Mouse (Mus musculus) naive thymus-derived CD4-positive, alpha-beta T cell, adult 2 months (primary cell): ENCODE results near the gene Manf.
A peak's percentile ranks its signal among the peaks of the same experiment; 100 is the strongest.

Source experiments
- DNase-seq: peaks from one replicate; pipeline ENCODE4 v3.0.0-alpha.2; 2011; ENCODE audit warnings: low read depth

Manf gene

DNA sequence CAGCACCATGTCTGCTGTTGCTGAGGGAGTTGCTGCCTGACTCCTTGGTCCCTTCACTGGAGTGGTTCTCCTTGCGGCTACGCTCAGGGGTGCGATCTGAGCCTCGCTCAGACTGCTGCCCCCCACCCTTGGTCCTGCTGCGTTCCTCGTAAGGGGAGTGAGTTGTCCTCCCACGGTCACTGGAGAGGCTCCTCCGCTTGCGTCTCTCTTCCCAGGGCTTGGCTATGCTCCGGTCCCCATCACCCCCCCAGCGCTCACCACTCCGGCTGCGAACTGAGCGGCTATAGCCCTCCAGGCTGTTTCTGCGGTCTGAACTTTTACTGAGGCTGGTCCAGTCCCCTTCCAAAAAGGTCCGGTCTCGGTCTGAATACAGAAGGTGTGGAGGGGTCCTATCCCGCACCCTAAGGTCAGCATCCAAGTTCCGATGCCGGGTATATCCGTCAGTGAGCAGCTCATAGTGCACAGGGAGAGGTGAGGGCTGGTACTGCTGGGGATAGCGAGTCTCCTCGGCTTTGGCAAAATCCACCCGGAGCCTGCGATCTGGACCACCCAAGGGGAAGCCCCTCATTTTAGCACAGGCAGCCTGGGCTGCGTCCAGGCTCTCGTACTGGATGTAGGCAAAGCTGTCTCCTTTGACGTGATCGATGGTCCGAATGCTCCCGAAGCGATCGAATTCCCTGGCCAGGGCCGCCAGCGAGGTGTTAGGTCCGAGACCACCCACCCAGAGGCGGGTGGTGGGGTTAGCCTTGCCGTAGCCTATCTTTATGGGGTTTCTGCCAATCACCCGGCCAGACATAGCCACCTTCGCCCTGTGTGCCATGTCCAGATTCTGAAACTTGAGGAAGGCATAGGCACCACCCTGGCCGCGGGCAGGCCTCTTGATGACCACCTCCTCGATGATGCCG, 6.5 kb downstream of the Manf start:
- DNase-seq = peak; percentile 17

DNA sequence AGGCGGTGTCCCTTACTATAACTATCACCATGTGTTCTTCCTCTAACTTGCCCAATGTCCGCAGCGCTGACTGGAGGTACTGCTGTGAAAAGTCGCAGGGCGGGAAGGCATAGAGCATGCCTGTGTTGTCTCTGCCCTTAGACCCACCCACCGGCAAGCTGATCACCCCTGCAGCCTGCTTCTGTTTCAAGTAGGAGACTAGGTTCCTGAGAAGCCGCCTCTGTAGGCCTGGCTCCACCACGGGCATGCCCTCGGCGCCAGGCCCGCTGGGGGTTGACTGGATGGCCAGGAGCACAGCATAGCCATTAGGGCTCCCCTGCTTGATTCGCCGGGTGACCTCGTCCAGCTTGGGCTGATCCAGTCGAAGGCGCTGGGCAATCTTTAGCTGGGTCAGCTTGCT, 7.5 kb downstream of the Manf start:
- DNase-seq = peak; percentile 21

DNA sequence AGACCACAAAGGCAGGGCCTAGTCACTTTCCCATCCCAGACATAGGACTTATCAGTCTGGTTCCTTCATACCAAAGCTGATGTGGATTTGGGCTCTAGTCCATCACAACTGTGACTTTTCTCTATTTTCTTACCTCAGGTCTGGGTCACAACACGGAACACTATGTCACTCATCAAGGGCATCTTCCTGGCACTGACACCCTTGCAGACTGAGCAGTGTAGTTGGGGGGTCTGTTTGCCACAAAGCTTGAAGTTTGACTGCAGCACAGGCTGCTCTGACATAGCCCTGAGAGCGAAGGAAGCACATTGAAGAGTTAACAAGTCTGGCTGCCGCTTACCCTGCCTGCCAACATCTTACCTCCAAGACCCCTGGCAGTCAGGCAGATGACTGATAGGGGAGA, 8.7 kb downstream of the Manf start:
- DNase-seq = no peak

DNA sequence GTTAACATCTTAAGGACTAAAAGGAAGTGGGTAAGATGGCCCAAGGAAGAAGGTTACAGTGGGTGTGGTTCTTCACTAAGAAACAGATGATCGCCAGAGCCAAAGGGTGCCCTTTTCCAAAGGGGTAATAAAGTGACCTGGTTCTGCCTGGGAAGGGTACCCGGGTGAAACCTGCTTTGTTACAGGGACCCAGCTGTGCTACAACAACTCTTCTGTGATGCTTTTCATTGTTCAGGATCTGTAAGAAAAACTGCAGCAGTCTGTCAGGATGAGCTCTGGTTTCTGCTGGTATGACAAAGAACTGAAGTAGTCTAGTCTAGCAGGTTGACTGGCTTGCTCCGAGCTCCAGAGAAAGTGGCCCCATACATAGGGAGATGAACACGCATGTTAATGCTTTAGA, 9.6 kb downstream of the Manf start:
- DNase-seq = no peak

DNA sequence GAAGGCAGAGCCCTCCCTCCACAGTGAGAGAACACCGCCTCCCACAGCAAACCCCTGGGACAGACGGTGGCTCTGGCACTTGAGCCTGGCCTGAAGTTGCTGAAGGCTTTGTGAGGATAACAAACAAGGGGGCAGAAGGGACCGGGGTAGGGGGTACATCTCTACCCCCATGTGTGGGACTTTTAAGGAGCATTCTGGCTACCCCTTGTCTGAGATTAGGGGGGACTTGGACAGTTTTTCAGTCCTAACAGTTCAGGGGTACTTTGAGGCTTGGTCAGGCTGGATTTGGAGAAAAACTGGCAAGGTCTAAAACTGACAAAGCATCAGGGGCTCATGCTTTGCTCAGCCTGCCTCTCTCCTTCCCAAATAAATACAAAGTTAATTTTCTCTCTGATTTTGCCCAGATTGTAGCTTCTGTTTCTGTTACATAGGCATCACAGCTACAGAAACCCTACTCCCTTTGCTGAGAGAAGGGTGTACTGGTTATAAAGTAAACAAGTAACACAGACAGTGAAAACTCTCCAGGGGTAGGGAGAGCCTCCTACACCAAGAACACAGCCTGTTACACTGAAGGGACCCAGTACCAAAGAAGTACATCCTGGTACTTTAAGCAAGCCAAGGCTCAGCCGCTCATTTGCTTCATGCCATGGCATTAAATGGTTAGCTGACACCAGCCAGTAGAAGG, 10.6 kb downstream of the Manf start:
- DNase-seq = no peak

DNA sequence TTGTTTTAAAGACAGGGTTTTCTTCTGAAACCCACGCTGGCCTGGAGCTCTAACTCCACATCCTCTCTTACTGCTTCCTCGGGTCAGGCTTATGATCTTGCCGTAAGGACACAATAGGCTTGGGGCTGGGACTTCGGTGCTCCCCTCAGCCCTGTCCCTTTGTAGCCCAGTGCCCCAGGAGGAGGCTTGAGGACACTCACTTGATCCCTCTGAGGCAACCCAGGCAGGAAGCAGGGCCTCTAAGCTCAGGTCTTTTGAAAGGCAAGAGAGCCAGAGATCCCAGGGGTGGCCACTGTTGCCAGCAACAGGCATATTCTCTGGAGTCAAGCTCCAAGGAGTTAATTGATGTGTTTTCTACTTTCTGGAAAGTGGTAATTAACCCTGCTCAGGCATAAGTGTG, 12.3 kb downstream of the Manf start:
- no peak for DNase-seq

DNA sequence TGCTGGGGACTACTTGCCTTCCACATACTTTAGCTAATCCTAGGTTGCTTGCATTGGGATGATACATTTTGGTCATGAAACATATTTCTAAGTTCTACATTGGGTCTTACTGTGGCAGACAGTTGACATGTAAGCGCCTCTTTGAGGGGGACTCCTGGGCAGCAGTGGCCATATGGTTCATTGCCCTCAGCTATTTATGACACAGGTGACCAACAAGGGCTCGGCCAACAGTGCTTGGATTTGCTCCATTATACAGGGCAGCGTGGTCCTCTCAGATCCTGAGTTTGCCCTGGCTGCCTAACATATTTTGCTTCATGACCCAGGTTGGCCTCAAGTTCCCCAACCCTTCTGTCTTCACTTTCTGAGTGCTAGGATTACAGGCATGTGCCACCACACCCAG, 15.1 kb downstream of the Manf start:
- DNase-seq = no peak

DNA sequence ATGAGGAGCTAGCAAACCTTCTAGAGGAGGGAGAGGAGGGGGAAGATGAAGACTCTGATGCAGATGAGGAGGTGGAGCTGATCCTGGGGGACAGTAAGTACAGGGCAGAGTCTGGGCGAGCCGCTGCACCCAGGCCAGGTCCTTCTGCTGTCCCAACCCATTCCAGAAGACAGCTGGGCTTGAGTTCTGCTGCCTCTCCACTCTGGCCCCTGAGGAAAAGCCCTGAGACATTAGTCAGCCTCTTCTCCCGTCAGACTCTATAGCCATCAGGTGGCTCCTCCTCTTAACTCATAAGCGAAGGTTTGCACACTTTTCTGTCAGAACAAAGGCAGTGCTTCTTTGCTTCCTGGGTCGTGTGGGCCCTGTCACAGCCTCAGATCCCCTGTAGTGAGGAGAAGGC, 17.6 kb downstream of the Manf start:
- no peak for DNase-seq

DNA sequence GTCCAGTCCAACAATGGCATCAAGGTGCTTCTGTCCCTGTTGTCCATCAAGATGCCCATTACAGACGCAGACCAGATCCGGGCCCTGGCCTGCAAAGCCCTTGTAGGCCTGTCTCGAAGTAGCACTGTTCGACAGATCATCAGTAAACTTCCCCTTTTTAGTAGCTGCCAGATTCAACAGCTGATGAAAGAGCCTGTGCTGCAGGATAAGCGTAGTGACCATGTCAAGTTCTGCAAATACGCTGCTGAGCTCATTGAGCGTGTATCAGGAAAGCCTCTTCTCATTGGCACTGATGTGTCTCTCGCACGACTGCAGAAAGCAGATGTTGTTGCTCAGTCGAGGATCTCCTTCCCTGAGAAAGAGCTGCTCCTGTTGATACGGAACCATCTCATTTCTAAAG, 33.7 kb downstream of the Manf start:
- no peak for DNase-seq

DNA sequence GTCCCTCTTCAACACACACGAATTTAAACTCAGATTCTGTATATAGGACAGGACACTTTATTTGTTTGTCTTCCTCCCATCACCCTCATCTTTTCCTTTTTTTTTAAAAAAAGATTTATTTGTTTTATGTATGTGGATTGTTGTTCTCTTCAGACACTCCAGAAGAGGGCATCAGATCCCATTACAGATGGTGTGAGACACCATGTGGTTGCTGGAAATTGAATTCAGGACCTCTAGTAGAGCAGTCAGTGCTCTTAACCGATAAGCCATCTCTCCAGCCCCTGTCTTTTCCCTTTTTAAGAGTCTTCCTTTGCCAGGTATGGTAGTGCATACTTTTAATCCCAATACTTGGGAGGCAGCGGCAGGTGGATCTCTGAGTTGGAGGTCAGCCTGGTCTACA, 35.1 kb downstream of the Manf start:
- DNase-seq = no peak

DNA sequence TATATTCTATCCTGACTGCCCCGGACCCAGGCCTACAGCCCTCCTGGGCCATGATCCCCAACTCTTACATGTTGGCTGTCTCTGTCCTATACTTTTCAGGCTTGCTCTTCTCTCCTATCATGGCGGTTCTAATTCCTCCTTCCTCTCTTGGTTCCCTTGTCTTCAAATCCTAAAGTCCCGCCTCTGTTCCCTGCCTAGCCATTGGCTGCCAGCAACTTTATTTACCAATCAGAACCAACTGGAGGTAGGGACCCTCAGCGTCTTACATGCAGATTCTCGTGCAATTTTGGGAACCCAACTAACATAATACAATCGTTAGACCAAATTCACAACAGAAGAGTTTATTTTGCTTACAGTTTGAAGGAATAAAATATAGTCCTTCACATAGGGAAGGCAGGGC, 49.0 kb downstream of the Manf start:
- DNase-seq = no peak

DNA sequence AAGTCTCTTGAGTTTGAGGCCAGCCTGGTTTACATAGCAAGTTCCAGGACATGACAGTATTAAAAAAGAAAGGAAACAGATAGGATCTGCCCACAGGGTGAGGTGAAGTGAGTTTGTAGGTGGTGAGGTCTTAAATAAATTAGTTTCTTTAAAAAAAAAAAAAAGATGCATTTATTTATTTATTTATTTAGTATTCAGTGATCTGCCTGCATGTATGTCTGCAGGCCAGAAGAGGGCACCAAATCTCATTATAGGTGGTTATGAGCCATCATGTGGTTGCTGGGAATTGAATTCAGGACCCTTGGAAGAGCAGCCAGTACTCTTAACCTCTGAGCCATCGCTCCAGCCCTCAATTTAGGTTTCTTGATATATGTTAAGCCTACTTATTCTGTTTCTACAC, 51.2 kb downstream of the Manf start:
- peak; percentile 43 for DNase-seq

DNA sequence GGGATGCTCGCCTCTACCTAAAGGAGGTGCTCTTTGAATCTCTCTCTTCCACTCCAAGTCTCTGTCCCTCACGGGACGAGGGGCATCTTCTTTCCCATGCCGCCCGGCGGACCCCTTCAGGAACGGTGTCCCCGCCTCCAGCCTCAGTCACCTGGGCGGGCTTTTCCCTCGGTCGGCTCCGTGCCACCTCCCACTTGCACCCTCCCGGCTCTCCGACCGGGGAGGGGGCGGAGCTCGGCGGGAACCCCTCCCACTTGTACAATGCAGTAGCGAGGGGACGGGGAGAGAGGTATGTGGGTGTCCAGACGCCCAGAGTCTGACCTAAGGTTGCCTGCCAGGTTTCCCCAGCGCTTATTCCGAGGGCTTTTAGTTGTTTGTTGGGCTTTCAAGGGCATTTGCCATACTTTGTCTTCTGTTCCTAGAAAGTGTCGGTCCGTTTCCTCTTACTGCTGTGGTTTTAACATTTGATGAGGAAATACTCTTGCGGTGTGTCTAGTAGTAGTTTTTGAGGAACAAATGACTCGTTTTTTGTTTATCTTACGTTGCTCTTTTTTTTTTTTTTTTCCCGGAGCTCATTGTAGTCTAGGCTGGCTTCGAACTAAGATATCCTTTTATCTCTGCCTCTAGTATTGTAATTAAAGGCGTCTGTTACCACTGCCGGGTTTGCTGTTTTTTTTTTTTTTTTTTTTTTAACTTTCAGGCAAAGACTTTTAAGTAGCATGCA, 69.2 kb downstream of the Manf start:
- peak; percentile 94 for DNase-seq

DNA sequence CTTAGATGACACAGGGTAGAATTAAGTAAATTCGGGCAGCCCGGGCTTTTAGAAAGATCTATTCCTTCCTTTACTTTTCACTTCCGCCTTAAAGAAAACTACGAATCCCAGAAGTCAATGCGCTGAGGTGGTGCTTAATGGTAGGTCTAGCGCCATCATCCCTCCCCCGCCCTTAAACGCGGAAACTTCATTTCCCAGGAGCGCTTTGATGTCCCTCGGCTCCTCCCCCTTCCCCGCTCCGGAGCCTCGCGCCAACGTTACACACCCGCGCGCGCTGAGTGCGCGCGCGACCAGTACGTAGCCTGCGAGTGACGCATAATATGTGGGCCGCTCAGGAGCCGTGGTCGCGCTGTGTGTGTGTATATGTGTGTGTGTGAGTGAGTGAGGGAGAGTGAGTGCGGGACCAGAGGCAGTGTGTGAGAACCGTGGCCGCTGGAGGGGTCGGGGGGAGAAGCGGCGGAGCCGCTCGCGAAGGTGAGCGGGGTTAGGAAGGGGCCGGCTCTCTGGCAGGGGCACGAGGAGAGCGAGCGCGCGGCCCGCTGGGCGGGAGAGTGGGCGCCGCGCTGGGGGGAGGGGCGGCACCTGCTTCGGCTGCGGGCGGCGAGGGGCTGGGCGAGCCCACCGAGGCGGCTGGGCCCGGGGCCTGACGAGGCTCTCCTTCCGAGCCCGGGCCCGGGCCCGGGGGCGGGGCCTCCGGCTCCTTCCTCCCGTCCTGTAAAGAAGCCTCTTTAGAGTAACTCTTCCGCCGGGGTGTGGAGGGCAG, 70.0 kb downstream of the Manf start, which contains the start of gene Dcaf1:
Dcaf1 (plus strand) TSS at position 257 of the 763 bp plus-strand sequence.
- DNase-seq = peak; percentile 98

DNA sequence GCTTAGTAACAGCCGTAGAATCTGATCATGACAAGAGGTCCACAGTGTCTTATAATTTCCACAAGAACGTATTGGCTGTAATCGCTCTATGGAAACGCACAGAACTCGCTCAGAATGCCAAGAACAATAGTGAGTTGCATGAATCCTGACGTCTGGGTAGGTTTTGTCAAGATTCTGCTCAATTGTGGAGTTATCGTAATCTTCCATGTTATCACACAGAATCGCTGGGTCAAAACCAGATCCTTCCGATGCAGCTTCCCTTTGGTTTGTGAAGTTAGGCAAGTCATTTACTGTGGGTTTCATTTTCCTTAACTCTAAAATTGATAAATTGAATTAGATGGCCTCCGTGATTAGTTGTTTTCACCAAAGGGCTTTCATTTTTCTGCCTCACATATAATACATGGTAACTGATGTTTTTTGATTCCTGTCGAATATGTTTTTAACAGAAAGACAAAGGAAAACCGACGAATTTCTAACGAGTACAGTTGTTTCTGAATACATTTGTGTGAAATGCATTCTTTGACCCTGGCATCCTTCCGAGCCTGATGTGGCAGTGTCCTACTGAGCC, 70.6 kb downstream of the Manf start:
- DNase-seq = no peak

DNA sequence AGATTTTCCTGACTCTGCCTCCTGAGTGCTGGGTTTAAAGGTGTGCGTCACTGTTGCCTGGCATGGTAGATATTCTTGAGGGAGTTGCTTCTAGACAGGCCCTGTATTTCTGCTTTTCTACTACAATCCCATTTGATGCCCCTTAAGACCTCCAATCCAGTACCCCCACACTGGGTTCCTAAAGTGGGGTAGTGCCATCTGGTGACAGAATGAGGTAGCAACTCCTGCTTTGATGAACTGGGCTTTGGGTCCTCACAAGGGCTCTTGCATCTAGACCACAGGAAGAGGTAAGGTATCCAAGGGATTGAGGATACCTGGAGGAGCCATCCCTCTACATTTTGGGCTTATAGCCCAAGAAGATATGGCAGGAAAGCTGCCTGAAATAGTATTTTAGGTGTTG, 72.6 kb downstream of the Manf start:
- peak; percentile 44 for DNase-seq

DNA sequence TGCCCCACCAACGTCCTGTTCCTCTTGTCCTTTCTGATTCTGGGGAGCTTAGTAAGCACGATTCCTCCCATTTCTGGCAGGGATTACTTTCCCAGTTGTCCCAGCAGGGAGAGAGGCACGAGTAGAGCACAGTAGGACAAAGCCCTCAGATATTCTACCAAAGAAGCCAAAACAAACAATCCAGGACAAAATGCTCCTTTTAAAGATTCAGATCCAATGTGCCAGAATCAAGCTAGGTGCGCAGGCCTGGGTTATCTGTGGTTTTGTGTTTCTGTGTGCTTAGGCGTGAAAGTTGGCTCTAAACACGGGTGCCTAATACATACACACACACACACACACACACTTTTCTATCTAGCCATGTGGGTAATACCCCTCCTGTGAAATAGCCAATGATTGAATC, 73.6 kb downstream of the Manf start:
- DNase-seq = no peak

DNA sequence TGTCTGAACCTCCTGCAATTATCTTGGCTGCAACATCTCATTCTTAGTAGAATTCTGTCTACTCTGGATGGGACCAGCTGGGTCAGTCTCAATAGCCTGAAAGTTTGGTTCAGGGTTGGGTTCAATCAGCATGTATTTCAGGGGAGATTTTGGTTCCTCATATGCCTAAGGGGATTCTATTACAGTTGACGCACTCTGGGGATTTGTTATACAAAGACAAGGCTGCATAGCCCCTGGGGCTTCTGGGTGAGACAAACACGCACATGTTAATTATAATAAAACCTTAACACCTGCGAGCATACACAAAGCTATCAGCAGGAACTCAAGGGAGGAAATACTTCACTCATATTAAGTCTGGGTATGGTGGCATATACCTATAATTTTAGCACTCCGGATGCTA, 85.3 kb downstream of the Manf start:
- DNase-seq = no peak

DNA sequence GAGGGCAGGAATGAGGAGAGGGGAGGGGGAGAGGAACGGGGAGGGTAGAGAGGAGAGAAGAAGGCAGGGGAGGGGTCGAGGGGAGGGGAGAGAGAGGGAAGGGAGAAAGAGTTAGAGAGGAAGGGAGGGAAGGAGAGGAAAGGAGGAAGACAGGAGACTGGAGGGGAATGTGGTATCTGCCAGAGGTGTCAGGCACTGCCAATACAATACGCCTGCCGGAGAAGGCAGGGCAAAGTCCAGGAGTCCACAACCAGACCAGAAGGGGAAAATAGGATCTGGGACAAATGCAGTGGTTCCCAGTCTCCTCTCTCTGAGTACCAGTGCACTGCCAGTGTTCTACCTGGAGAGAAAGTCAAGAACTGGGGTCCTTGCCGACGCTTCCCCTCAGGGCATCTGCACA, 100.9 kb downstream of the Manf start:
- DNase-seq = no peak

DNA sequence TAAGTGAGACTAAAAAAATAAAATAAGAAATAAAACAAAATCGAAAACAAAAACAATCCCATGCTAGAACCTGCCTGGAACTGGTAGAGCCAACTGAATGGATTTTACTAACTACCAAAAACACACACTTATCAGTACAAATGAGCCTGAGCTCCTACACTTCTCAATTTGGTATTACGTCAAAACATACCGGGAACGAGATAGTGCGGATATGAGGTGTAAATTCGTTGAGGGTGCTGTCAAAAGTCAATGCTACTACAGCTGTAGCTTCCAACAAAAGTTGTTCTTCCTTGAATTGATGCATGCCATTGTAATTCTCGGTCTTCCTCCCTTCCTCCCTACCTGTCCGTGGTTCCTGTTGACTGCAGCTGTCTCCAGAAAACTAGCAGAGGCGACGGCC, 102.4 kb downstream of the Manf start:
- DNase-seq = no peak

DNA sequence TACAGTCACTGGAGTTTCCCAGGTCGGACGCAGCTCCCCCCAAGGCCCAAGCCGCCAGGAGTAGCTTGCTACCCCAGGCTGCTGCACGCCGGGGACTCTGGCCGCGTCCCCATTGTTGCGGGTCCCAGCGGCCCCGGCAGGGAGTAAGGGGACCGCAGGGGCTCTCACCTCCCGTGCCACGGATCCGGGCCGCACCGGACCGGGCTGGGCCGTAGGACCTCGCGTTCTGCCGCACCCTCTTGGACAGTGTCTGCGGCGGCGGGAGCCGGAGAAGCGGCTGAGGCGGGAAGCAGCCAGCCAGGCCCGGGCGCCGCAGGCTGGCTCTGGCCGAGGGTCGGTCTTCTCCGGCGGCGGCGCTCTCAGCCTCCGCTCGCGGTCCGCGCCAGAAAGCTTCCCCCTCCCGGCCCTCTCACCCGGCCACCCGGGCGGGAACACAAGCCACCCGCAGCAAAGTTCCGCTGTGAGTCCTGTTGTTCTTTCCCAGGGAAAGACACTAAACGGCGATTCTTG, 102.9 kb downstream of the Manf start, which contains the start of gene Rad54l2:
Rad54l2 (minus strand) TSS at position 383 of the 510 bp plus-strand sequence.
- peak; percentile 87 for DNase-seq
